Mouse (Mus musculus) cerebellum, adult 11 months (tissue): ENCODE measurements around the gene Cplx2.

Experiments
- DNase-seq: peaks from one replicate; pipeline ENCODE4 v3.0.0; 2022

Gene Cplx2

DNA sequence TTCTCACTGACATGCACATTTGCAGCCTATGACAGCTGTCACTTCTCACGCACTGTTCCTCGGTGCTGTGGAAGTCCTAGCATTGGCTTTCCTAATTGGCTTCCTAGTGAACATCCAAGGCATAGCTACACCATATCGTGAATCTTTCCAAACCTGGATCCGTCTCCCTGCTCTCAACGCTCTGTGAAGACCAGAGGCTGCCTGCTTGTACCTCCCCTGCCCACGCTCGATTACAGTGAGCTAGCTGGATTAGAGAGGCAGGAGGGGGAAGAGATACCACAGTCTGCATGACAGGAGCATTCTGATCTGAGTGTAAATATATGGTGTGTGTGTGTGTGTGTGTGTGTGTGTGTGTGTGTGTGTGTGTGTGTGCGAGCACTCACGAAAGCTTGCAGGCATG, 3.0 kb upstream of the Cplx2 start:
- no peak for DNase-seq

DNA sequence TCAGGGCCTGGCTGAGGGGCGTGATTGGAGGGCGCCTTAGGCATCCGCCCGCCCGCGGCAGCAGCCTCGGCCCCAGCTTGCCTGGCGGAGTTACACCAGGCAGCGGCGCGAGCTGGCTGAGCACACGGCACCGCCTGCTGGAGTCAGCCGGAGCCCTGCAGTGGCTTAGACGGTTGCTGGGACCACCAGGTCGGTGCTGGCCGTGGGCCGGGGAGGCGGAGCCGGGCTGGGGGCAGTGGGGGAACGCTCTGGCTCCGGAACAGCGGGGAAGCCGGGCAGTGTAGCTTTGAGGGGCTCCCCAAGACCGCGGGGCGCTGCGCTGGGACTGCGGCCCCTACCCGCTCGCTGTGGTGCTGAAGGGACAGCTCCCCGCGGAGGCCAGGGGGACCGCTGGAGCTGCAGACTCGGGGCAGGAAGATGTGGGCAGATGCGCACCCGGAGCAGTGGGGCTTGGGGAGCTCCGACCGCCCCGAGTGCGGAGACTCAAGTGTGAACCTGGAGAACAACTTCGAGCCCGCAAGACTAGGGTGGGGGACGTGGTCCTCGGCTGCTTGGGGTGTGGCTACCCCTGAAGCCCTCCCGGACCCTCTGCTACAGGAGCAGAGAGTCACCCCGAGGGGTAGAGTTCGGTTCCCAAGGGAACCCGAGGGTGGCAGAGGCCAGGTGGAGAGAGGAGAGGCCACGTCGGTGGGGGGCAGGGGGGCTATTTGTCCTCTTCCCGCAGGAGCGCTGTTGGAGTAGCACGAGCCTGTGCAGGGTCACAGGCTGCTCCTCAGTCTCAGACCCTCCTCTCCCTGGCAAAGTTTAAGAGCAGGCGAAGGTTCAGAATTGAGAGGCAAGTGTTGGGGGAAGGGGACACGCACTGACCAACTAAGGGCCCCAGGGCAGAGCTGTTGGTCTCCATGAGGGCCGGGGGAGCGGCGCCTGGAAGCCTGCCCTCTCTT, 510 bp downstream of the Cplx2 start:
- peak; percentile 63 for DNase-seq

DNA sequence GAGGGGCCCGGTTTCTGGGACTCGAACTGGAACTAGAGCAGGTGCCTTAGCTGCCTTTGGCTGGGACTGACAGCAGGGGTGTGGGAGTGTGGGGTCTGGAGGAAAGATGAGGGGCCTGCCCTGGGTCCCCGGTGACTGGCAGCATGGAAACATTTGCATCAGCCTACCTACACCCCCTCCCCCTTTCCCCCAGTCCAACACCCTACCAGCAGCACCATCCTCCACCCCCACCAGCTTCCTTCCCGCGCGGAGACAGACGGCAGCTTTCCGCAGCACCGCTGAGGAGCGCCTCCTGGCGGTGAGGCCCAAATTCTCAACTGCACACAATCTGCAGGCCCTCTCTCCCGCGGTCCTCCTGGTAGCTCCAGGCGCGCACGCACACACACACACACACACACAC, 1.5 kb downstream of the Cplx2 start:
- peak; percentile 91 for DNase-seq

DNA sequence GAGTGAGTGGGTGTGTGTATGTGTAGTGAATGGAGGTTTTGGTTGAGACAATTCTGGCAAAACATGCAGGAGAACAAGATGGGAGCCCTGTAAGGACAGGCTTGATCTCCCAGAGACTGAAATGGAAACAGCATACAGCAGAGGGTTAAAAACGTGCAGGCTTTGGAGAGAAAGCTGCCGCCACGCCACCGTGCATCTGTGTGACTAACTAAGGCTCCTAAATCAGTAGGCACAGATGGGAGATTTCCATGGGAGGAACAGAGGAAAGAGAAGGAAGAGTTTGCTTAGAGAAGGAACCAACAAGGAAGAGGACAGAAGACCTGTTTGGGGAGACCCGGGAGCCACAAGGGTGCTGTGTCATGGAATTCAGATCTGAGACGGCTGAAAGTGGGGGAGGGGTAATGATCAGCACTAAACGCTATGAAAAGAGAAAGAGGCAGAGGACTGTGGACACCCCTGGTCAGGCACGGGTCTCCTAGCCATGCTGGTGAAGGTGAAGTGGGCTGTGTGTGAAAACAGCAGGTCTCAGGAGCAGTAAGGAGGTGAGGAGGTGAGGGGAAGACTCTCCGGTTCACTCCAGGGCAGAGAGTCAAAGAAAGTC, 3.1 kb downstream of the Cplx2 start:
- no peak for DNase-seq

DNA sequence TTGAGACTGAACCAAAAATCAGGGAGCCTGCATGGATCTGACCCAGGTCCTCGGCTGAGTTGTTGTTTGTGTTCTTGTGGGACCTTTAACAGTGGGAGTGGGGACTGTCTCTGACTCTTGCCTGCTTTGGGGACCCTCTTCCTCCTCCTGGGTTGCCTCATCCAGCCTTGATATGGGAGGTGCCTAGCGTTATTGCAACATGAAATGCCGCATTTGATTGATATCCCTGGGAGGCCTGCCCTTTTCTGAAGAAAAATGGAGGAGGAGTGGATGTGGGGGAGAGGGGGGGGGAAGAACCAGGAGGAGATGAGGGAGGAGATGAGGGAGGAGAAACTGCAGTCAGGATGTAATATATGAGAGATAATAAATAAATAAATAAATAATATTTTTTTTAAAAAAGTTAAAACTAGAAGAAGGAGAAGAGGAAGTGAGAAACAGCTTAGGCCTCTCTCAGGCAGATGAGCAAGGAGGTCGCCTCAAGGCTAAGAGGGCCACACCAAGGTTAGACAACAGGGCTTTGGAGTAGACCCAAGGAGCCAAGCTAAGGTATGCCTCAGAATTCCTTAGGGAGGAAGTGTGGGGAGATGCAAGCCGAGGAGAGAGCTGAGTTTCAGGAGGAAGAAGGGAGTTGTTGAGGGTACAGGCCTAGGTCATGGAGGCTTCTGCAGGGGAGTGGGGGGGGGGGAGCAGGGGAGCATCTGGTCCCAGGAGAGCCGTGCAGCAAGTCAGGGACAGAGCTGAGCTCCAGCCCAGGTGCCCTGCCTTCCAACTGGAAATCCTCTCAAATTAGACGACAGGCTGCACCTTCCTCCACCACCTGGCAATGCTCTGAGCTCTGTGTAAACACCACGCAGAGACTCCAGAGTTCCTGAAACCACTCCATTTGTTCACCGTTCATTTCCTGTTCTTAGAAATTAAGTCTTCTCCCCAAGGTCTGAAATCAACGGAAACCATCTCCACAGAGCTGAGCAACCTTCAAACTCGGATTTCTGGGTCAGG, 4.6 kb downstream of the Cplx2 start:
- DNase-seq = no peak

DNA sequence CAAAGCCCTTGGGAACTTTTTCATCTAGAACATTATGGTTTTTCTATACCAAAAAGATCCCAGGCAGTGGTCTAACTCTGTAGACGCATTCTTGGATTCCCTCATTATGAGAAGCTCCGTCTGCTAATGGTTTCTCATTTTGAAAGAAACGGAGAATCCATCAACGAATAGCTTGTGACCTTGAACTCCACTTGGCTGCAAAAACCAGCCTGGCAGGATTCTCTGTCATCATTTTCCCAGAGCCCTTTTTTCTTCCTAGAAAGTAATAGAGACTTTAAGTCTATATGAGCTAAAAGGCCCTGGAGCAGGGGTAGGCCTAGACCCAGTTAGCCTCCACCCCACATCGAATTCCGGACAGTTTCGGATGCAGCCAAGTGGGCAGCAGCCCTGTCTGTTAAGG, 5.6 kb downstream of the Cplx2 start:
- DNase-seq = no peak

DNA sequence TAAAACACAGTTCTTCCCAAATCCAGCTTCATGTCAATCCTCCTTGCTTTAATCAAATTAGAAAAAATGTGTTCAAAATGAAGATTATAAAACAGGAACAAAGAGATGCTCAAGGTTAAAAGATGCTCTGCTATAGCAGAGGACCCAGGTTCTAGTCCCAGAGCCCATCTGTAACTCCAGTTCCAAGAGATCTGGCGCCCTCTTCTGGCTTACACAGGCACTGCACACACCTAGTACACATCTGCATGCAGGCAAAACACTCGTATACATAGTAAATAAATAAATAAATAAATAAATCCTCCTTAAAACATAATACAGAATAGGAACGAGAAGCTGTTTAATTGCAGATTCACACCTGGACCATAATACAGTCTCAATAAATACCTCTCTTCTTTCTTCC, 6.9 kb downstream of the Cplx2 start:
- DNase-seq = no peak

DNA sequence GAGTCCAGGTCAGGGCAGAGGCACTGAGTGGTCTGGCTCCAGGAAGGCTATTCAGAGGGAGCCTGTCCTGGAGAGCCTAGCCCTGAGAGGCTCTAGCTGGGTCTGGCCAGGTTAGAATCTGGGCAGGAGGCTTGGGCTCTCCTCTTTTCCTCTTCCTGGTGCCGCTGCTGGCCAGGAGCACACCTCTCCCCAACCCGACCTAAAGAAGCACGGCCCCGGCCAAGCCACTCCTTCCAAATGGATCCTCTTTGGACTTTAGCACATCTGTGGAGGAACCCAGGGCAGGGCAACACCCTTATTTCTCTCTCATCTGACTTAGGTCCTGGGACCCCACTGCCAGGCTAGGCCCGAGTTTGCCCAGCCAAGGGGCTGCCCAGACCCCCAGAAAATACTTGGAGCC, 9.3 kb downstream of the Cplx2 start:
- no peak for DNase-seq

DNA sequence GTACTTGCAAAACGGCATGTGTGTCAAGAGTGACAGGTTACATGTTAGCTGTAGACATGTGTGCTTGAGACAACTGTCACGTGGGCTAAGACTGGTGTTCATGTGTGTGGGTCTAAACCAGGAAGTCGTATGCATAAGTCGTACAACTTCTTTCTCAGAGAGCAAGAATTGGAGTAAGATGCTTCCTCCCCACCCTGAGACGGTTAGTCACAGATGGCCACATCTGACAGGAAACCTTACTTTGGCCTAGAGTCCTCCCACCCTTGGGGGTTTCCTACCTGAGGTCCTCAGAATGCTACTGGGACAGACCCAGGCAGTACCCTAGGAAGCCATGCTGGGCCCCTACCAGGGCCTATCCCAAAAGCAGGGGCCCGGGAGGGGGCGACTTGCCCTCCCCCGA, 10.2 kb downstream of the Cplx2 start:
- DNase-seq = no peak

DNA sequence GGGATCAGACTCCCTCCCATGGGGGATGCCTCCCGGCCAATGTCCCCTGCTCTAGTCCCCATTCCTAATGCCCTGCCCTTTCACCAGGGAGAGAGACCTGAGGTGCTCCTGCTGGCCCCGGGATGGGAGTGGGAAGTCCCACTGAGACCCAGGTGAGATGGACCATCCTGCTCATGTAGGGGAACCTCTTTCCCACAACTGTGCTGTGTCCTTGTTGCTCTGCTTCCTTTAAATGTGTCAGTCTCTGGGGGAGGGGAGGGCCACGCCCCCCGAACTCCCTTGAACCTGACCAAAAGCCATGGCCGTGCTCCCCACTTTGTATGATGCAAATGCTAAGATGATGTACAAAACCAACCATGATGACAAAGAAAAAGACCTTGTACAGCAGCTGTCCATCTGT, 12.4 kb downstream of the Cplx2 start:
- no peak for DNase-seq

DNA sequence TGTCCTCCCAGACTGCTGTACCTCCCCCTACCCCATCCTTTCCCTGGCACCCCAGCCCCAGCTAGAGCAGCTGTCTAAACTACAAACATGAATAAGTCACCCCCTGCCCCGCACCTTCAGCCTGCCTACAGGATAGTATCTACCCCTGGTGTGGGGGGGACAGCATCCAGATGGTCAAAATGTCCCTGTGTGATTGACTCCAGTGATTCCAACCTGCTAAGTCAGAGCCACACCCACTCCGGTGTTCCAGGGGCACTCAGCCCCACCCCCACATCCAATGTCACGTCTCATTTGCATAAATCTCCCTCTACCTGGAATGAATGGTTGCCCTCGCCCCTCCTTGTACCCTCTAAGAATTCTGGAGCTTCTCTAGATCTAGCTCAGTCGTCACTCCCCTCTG, 13.4 kb downstream of the Cplx2 start:
- DNase-seq = peak; percentile 45

DNA sequence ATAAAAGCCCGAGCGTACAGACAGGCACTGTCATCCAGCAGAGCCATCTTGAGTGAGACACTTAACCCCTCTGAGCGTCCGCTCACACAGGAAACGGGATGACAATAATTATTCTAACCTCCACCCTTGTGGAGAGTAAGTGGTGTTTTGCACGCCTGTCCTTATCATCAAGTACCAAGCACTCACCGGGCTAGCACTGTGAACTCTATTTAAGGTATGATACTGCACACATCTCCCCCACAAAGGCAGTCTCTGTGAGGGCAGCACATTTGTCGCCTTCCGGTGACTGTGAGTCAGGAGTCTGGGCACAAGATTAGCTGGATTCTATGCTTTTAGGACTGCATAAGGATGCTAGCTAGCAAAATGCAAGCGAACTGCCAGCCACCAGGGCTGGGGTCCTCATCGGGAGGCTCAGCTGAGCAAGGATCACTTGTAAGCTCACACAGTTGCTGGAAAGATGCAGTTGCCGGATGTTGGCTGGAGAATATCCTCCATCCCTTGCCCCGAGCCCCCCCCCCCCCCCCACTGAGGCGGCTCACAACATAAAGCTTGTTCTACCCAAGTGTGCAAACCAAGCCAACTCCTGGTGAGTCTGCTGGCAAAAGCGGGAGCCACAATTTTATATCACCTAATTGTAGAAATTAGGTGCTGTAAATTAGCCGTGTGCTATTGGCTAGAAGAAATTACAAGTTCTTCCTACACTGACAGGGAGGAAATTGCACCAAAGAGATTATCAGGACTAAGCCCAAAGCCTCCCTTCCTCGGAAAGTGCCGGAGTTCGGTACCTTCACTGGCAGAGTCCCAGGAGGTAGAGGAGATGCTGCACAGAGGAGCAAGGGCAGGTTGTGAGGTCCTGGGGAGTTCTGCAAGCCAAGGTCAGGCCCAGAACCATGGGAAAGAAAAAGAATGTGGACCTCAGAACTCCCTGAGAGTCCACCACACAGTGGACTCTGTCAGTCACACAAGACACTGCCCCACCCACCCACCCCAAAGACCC, 14.2 kb downstream of the Cplx2 start:
- DNase-seq = no peak

DNA sequence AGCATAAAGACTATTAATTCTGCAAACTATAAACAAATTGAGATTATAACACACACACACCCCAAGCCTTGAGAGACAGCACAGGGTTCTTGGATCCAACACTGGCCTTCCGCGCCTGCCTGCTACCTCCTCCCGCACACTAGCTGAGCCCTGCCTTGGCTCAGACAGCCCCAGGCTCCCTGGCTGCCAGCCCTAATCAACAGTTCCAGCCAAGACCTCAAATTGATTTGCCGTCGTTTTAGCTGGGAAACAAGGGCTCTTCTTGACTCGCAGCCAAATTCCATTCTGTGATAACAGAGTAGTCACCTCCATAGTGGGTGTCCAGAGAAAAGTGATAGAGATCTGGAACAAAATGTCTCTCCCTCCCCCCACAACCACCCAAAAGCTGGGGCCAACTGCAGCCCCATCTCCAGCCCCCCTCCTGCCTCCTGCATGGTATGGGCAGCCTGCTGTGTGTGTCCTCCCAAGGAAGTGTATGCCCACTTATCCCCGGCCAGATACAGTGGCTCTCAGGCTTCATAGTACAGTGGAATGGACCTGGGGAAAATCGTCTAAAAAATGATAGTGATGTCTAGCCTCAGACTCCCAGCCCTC, 18.9 kb downstream of the Cplx2 start:
- DNase-seq = peak; percentile 55

DNA sequence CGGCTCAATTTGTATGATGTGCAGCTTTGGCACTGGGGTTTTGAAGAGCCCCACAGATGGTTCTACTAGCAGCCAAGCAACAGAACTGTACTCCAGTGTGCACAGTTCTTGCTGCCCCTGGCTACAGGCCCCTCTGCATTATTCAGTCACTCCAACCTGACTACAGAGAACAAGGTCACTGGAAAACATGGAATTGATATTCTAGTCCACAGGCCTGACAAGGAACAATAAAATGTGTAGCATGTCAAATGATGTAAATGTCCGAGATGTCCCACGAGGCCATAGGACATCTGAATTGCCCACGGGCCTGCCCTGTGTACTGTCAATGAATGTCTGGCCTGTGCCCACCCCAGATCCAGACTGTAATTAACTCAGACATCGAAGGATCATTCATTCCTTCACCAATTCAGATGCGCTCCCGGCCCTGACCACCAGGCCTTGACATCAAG, 19.4 kb downstream of the Cplx2 start:
- no peak for DNase-seq

DNA sequence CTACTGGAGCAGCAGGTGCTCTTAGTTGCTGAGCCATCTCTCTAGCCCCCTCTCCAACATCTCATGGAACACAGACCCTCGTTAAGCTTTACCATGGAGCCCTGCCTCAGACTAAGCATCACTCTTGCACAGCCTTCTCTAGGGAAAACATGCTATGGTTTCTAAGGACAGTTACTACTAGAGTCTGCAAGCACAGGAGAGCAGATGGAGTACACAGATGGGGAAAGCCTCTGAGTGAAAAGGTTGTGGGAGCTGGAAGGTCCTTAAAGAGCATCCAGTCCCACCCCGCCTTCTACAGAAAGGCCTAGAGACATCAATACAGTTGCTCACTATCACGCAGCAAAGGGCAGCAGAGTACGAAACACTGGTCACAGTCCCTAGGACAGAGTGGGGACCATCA, 20.2 kb downstream of the Cplx2 start:
- no peak for DNase-seq

DNA sequence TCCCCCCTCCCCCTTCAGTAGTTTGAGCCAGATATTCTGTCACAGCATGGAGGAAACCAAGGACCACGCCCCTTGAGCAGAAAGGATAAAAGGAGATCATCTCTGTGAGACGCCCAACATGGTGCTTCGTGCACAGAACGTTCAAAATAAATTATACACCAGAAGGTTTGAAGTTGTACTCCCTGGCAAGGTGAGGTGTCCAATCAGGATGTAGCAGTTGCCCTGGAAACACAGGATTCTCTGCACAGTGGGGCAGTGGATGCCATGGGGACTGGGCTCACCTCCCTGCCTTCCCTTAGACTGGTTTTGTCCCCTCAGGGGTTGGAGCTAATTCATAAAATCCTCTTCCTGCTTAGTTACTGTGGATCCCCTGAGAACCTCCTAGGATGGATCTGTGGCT, 25.9 kb downstream of the Cplx2 start:
- no peak for DNase-seq

DNA sequence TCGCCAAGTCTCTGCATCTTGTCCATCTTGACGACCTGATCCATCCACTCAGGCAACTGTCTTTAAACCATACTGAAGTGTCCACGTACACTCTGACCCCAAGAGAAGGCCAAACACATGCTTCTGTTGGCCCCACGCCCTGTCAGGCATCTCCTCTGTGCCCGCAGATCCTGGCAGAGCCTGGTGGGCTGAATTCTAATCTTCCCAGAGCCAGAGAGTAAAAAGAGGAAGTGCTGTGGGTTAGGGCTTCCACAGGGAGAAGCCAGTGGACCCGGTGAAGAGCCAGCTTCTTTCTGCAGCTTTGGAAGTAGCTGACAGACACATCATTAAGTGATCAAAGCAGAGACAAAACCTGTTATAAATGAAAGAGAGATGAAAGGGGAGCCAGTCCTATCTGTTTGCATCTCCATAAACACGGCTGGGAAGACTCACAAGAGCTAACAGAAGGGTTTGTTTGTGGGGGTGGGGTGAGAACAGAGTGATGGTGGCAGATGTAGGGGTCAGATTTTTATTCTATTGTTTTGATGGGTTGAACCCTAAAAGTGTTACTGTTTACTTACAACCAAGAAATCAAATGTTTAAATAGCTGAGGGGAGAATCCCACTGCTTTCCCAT, 29.5 kb downstream of the Cplx2 start:
- DNase-seq = no peak

DNA sequence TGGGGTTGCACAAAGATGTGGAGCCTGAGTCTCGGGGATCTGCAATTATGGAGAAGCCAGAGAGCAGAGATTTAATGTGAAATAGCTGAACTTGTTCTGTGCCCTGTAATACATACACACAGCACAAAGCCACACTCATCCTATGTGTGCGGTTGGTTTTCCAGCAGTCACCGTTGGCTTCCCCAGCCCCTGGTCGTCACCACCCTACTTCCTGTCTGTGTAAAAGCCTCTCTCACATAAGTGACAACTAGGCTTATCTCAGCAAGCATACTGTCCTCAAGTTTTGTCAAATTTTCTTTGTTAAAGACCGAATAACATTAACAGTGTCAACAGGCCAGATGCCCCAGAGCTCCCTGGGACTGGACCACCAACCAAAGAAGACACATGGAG, 30.0 kb downstream of the Cplx2 start:
- DNase-seq = no peak

DNA sequence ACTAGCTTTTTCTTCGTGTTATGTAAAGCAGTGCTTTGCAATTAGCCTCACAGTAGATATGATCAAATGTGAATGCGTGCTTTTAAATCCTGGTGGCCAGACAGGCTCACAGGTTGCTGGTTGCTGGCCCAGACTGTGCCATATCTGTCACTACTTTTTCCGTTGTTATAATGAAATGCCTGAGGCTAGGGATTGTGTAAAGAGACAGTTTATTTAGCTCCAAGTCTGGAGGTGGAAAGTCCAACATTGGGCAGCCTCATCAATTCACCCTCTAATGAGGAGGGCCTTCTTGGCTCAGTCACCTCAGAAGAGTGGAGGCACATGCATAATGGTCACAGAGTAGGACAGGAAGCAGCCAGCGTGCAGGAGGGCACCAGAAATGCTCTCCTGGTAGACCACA, 31.2 kb downstream of the Cplx2 start:
- no peak for DNase-seq

DNA sequence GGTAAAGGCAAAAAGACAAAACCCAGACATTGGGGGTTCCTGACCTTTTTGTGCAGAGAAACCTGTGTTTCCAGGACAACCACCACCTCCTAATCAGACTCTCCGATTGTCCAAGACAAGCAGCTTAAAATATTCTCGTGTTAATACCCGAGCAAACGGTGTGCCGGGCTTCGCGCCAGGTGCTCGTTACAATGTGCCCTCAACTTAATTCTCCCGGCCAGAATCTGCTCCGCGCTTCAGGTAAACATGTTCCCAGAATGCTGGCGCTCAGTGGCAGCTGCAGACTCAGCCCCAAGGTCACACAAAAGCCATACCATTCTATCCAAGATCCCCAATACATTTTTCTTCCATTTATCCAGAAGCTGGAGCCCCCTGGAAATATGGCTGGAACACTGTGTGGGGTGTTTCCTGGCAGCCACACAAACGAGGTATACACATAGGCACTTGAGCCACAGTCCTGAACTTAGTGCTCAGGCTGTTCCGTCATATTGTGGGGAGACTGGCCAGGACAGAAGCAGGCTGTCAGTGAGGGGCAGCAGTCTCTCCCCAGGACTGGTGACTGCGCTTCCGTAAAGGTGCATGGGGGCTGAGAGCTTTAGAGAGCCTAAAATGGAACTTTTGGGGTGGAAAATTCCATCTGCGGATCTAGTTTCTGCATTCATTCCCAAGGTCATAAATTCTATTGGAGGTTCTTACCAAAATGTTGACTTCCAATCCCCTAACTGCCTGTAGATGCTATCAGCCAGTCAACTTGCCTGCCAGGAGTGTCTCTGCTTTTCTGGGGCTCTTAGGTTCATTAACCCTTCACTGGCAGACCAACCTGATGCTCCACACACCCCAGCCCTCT, 32.3 kb downstream of the Cplx2 start:
- DNase-seq = no peak
